Mouse (Mus musculus) cerebellum, postnatal 36 days (tissue): Measurements from ENCODE around the gene Grik1.

ENCODE experiments used
- DNase-seq, 2 experiments: peaks; one replicate each; pipeline ENCODE4 v3.0.0; 2021 to 2022; ENCODE audit warnings: mixed read lengths in 2 of 2

Gene Grik1

GRCm38 (mm10) chr16:88290132-88290772, at the start of gene Grik1:
Grik1 (minus strand) TSS chr16:88290265.
- peak; percentile 43 to 49 for DNase-seq

- DNase-seq: no peak
Measured at GRCm38 (mm10) chr16:88294209-88294608, 4.1 kb upstream of the Grik1 start.

- peak; percentile 6 to 11 for DNase-seq
Measured at GRCm38 (mm10) chr16:88289421-88290081, 514 bp downstream of the Grik1 start.

GRCm38 (mm10) chr16:88258407-88258806, 31.7 kb downstream of the Grik1 start:
- DNase-seq: no peak

GRCm38 (mm10) chr16:88257072-88257471, 33.0 kb downstream of the Grik1 start:
- DNase-seq: no peak

GRCm38 (mm10) chr16:88256101-88256500, 34.0 kb downstream of the Grik1 start:
- no peak for DNase-seq

- DNase-seq: no peak
Measured at GRCm38 (mm10) chr16:88252676-88253075, 37.4 kb downstream of the Grik1 start.

GRCm38 (mm10) chr16:88251049-88251448, 39.0 kb downstream of the Grik1 start:
- DNase-seq: no peak

- DNase-seq: no peak
Measured at GRCm38 (mm10) chr16:88249825-88250224, 40.2 kb downstream of the Grik1 start.

- DNase-seq: no peak
Measured at GRCm38 (mm10) chr16:88247586-88247985, 42.5 kb downstream of the Grik1 start.

- DNase-seq: no peak
Measured at GRCm38 (mm10) chr16:88244658-88245057, 45.4 kb downstream of the Grik1 start.

- DNase-seq: no peak
Measured at GRCm38 (mm10) chr16:88225616-88226015, 64.4 kb downstream of the Grik1 start.

- no peak for DNase-seq
Measured at GRCm38 (mm10) chr16:88221932-88222331, 68.1 kb downstream of the Grik1 start.

- no peak for DNase-seq
Measured at GRCm38 (mm10) chr16:88212531-88212930, 77.5 kb downstream of the Grik1 start.

- no peak for DNase-seq
Measured at GRCm38 (mm10) chr16:88211852-88212251, 78.2 kb downstream of the Grik1 start.

- peak; percentile 61 for DNase-seq
Measured at GRCm38 (mm10) chr16:88204400-88204799, 85.7 kb downstream of the Grik1 start.

GRCm38 (mm10) chr16:88203985-88204384, 86.1 kb downstream of the Grik1 start:
- DNase-seq: no peak

GRCm38 (mm10) chr16:88187433-88188037, 102.5 kb downstream of the Grik1 start:
- no peak for DNase-seq

- DNase-seq: no peak
Measured at GRCm38 (mm10) chr16:88178813-88179212, 111.3 kb downstream of the Grik1 start.

GRCm38 (mm10) chr16:88177364-88177763, 112.7 kb downstream of the Grik1 start:
- no peak for DNase-seq

- peak in 1 of 2 experiments; percentile 7 for DNase-seq
Measured at GRCm38 (mm10) chr16:88174083-88174721, 115.9 kb downstream of the Grik1 start.

- no peak for DNase-seq
Measured at GRCm38 (mm10) chr16:88166547-88166946, 123.5 kb downstream of the Grik1 start.

GRCm38 (mm10) chr16:88142574-88142973, 147.5 kb downstream of the Grik1 start:
- no peak for DNase-seq

GRCm38 (mm10) chr16:88142136-88142535, 147.9 kb downstream of the Grik1 start:
- DNase-seq: no peak
